Mouse (Mus musculus): ENCODE results near the gene Bcl9l. TPM values are rescaled to one million over a fixed set of nuclear protein-coding genes. Genes with fewer than 3 reads are reported as not detected.

Gene Bcl9l
- polyA plus RNA-seq, 1 experiment from 2014 or later, result 4.8 TPM

- Histone ChIP-seq H3K4me2 (replicated peaks; ENCODE audit: low read depth) (no peak overlapping the region), H3K9ac (ENCODE audit: low read depth, low read length) (no peak overlapping the region), H3K4me1 (replicated peaks; ENCODE audit: control insufficient read depth, insufficient read depth, low read length) (0 out of 2 replicates have a peak, but pooled peaks cover 2% of the 10 kb centered on the region), H3K9me3 (ENCODE audit: control insufficient read depth) (no peaks in the 10 kb centered on the region), H3K4me3 (ENCODE audit: low read depth, low read length) (no peak overlapping the region), H3K27me3 (replicated peaks; ENCODE audit: control insufficient read depth, insufficient read depth, low read length) (no peaks in the 10 kb centered on the region), H3K36me3 (ENCODE audit: control insufficient read depth, insufficient read depth) (no peaks in the 10 kb centered on the region), H3K27ac (ENCODE audit: low read depth, low read length) (no peak overlapping the region)
- no peak for ATAC-seq
- no peak for TF ChIP-seq CTCF (IDR thresholded peaks at IDR 0.05; ENCODE audit: low read depth)
- WGBS, result 57% methylated on average over 4 of the region's 4 CpGs
Observed at GRCm38 (mm10) chr9:44517368-44517767, 34.7 kb downstream of the Bcl9l start.

GRCm38 (mm10) chr9:44518068-44518467, 35.4 kb downstream of the Bcl9l start:
- Histone ChIP-seq H3K4me1 (replicated peaks; ENCODE audit: control insufficient read depth, insufficient read depth, low read length) (0 out of 2 replicates have a peak, but pooled peaks cover 2% of the 10 kb centered on the region), H3K4me3 (ENCODE audit: low read depth, low read length) (no peak overlapping the region), H3K27ac (ENCODE audit: low read depth, low read length) (no peak overlapping the region), H3K9ac (ENCODE audit: low read depth, low read length) (no peak overlapping the region), H3K36me3 (ENCODE audit: control insufficient read depth, insufficient read depth) (no peaks in the 10 kb centered on the region), H3K4me2 (replicated peaks; ENCODE audit: low read depth) (no peak overlapping the region), H3K9me3 (ENCODE audit: control insufficient read depth) (no peaks in the 10 kb centered on the region), H3K27me3 (replicated peaks; ENCODE audit: control insufficient read depth, insufficient read depth, low read length) (no peaks in the 10 kb centered on the region)
- TF ChIP-seq CTCF (IDR thresholded peaks at IDR 0.05; ENCODE audit: low read depth), result no peak
- no peak for ATAC-seq
- WGBS, result 47% methylated on average over 7 of the region's 7 CpGs

GRCm38 (mm10) chr9:44521927-44522326, 39.3 kb downstream of the Bcl9l start:
- TF ChIP-seq CTCF (IDR thresholded peaks at IDR 0.05; ENCODE audit: low read depth), result no peak
- Histone ChIP-seq H3K9me3 (ENCODE audit: control insufficient read depth) (no peaks in the 10 kb centered on the region), H3K9ac (ENCODE audit: low read depth, low read length) (no peak overlapping the region), H3K4me3 (ENCODE audit: low read depth, low read length) (no peak overlapping the region), H3K4me1 (replicated peaks; ENCODE audit: control insufficient read depth, insufficient read depth, low read length) (no peaks in the 10 kb centered on the region), H3K36me3 (ENCODE audit: control insufficient read depth, insufficient read depth) (no peaks in the 10 kb centered on the region), H3K4me2 (replicated peaks; ENCODE audit: low read depth) (no peak overlapping the region), H3K27ac (ENCODE audit: low read depth, low read length) (no peak overlapping the region), H3K27me3 (replicated peaks; ENCODE audit: control insufficient read depth, insufficient read depth, low read length) (no peaks in the 10 kb centered on the region)
- ATAC-seq, result no peak
- 81% methylated on average over 10 of the region's 10 CpGs for whole genome bisulfite sequencing

- H3K4me1 ChIP-seq (replicated peaks; ENCODE audit: control insufficient read depth, insufficient read depth, low read length), result no peaks in the 10 kb centered on the region
- no peak overlapping the region for H3K4me3 ChIP-seq (ENCODE audit: low read depth, low read length)
- H3K4me2 ChIP-seq (replicated peaks; ENCODE audit: low read depth), result no peak overlapping the region
- ATAC-seq, result no peak
- H3K27me3 ChIP-seq (replicated peaks; ENCODE audit: control insufficient read depth, insufficient read depth, low read length), result no peaks in the 10 kb centered on the region
- no peaks in the 10 kb centered on the region for H3K36me3 ChIP-seq (ENCODE audit: control insufficient read depth, insufficient read depth)
- no peak for TF ChIP-seq CTCF (IDR thresholded peaks at IDR 0.05; ENCODE audit: low read depth)
- H3K27ac ChIP-seq (ENCODE audit: low read depth, low read length), result no peak overlapping the region
- H3K9me3 ChIP-seq (ENCODE audit: control insufficient read depth), result no peaks in the 10 kb centered on the region
- 71% methylated on average over 5 of the region's 5 CpGs for WGBS
- H3K9ac ChIP-seq (ENCODE audit: low read depth, low read length), result no peak overlapping the region
Observed at GRCm38 (mm10) chr9:44523686-44524085, 41.1 kb downstream of the Bcl9l start.

- H3K9ac ChIP-seq (ENCODE audit: low read depth, low read length), result no peak overlapping the region
- WGBS, result 73% methylated on average over 5 of the region's 5 CpGs
- no peaks in the 10 kb centered on the region for H3K9me3 ChIP-seq (ENCODE audit: control insufficient read depth)
- H3K4me1 ChIP-seq (replicated peaks; ENCODE audit: control insufficient read depth, insufficient read depth, low read length), result no peaks in the 10 kb centered on the region
- H3K27me3 ChIP-seq (replicated peaks; ENCODE audit: control insufficient read depth, insufficient read depth, low read length), result no peaks in the 10 kb centered on the region
- H3K36me3 ChIP-seq (ENCODE audit: control insufficient read depth, insufficient read depth), result no peaks in the 10 kb centered on the region
- no peak overlapping the region for H3K4me2 ChIP-seq (replicated peaks; ENCODE audit: low read depth)
- no peak overlapping the region for H3K4me3 ChIP-seq (ENCODE audit: low read depth, low read length)
- H3K27ac ChIP-seq (ENCODE audit: low read depth, low read length), result no peak overlapping the region
- no peak for ATAC-seq
- no peak for TF ChIP-seq CTCF (IDR thresholded peaks at IDR 0.05; ENCODE audit: low read depth)
Observed at GRCm38 (mm10) chr9:44524235-44524826, 41.7 kb downstream of the Bcl9l start.

GRCm38 (mm10) chr9:44525001-44525400, 42.4 kb downstream of the Bcl9l start:
- no peak for TF ChIP-seq CTCF (IDR thresholded peaks at IDR 0.05; ENCODE audit: low read depth)
- no peak overlapping the region for H3K9ac ChIP-seq (ENCODE audit: low read depth, low read length)

GRCm38 (mm10) chr9:44525589-44525988, 43.0 kb downstream of the Bcl9l start:
- Histone ChIP-seq H3K27ac (ENCODE audit: low read depth, low read length) (no peak overlapping the region), H3K27me3 (replicated peaks; ENCODE audit: control insufficient read depth, insufficient read depth, low read length) (no peaks in the 10 kb centered on the region), H3K4me1 (replicated peaks; ENCODE audit: control insufficient read depth, insufficient read depth, low read length) (no peaks in the 10 kb centered on the region), H3K4me3 (ENCODE audit: low read depth, low read length) (no peak overlapping the region), H3K36me3 (ENCODE audit: control insufficient read depth, insufficient read depth) (no peaks in the 10 kb centered on the region), H3K9me3 (ENCODE audit: control insufficient read depth) (no peaks in the 10 kb centered on the region), H3K4me2 (replicated peaks; ENCODE audit: low read depth) (no peak overlapping the region), H3K9ac (ENCODE audit: low read depth, low read length) (no peak overlapping the region)
- TF ChIP-seq CTCF (IDR thresholded peaks at IDR 0.05; ENCODE audit: low read depth), result no peak
- ATAC-seq, result no peak
- 82% methylated on average over 8 of the region's 8 CpGs for WGBS

More at GRCm38 (mm10) chr9:44525001-44525400, 42.4 kb downstream of the Bcl9l start:
- Histone ChIP-seq H3K36me3 (ENCODE audit: control insufficient read depth, insufficient read depth) (no peaks in the 10 kb centered on the region), H3K4me2 (replicated peaks; ENCODE audit: low read depth) (no peak overlapping the region), H3K9me3 (ENCODE audit: control insufficient read depth) (no peaks in the 10 kb centered on the region), H3K4me1 (replicated peaks; ENCODE audit: control insufficient read depth, insufficient read depth, low read length) (no peaks in the 10 kb centered on the region), H3K27me3 (replicated peaks; ENCODE audit: control insufficient read depth, insufficient read depth, low read length) (no peaks in the 10 kb centered on the region), H3K4me3 (ENCODE audit: low read depth, low read length) (no peak overlapping the region), H3K27ac (ENCODE audit: low read depth, low read length) (no peak overlapping the region)
- ATAC-seq, result no peak
- WGBS, result 65% methylated on average over 3 of the region's 3 CpGs
